Mouse (Mus musculus) heart, embryonic 13.5 days (tissue): ENCODE measurements around the gene Msi2. TPM values are rescaled to one million over a fixed set of nuclear protein-coding genes. Genes with fewer than 3 reads are reported as not detected.
A peak's percentile ranks its signal among the peaks of the same experiment; 100 is the strongest.

ENCODE experiments used
- ATAC-seq: fragments of 200-750 bp; cut with Nextera tagmentation; 2 replicates; pipeline ENCODE4 v1.8.0; 2017; ENCODE audit warnings: moderate TSS enrichment; ENCODE audit not compliant: insufficient number of reproducible peaks, low FRiP score, low TSS enrichment; ENCODE audit errors: extremely low read depth
- H3K27ac ChIP-seq: fragments of 300-500 bp; sonication (generic); replicated peaks from 2 replicates; pipeline ENCODE4 v1.5.1; 2015; ENCODE audit warnings: moderate library complexity, mild to moderate bottlenecking, inconsistent platforms
- H3K27me3 ChIP-seq: fragments of 300-500 bp; sonication (generic); replicated peaks from 2 replicates; pipeline ENCODE4 v1.6.1; 2015; ENCODE audit warnings: mild to moderate bottlenecking, inconsistent platforms
- H3K36me3 ChIP-seq: fragments of 300-500 bp; sonication (generic); 2 replicates; pipeline ENCODE4 v1.6.1; 2015; ENCODE audit warnings: mild to moderate bottlenecking, inconsistent platforms
- H3K4me1 ChIP-seq: fragments of 300-500 bp; sonication (generic); 2 replicates; pipeline ENCODE4 v1.6.1; 2015; ENCODE audit warnings: inconsistent platforms
- H3K4me2 ChIP-seq: fragments of 300-500 bp; sonication (generic); 2 replicates; pipeline ENCODE4 v1.6.1; 2015; ENCODE audit warnings: inconsistent platforms, mild to moderate bottlenecking, moderate library complexity
- H3K4me3 ChIP-seq: fragments of 300-500 bp; sonication (generic); 2 replicates; pipeline ENCODE4 v1.5.1; 2015; ENCODE audit warnings: moderate library complexity, mild to moderate bottlenecking, inconsistent platforms
- H3K9ac ChIP-seq: fragments of 300-500 bp; sonication (generic); 2 replicates; pipeline ENCODE4 v1.6.1; 2015; ENCODE audit warnings: inconsistent platforms, mild to moderate bottlenecking, moderate library complexity
- H3K9me3 ChIP-seq: fragments of 300-500 bp; sonication (generic); 2 replicates; pipeline ENCODE4 v1.6.1; 2016; ENCODE audit warnings: inconsistent platforms
- WGBS: fragments of 180-500 bp; shearing (Covaris S2); methylation state at CpG from one replicate; pipeline ENCODE4 v1.1.7; 2015; ENCODE audit warnings: mixed read lengths; 5-methylcytosine and 5-hydroxymethylcytosine counted together
- polyA plus RNA-seq: library from polyadenylated mRNA; unstranded; fragments of >200 nt; fragmentation: Nextera tagmentation; extraction: Ambion mirVana; gene quantifications from 2 replicates; pipeline ENCODE4 v1.2.1, GENCODE M21; 2015

Gene Msi2
- polyA plus RNA-seq, 1 experiment from 2014 or later: 16.2 TPM

GRCm38 (mm10) chr11:88670925-88671324, 47.4 kb downstream of the Msi2 start:
- Histone ChIP-seq H3K27me3 (no peaks in the 10 kb centered on the region), H3K9ac (no peak overlapping the region), H3K4me2 (no peak overlapping the region), H3K4me3 (no peak overlapping the region), H3K4me1 (peaks cover 41% of the 10 kb centered on the region), H3K36me3 (peaks cover 94% of the 10 kb centered on the region), H3K27ac (no peak overlapping the region), H3K9me3 (no peaks in the 10 kb centered on the region)
- WGBS: 76% methylated on average over 5 of the region's 5 CpGs
- no peak for ATAC-seq

- ATAC-seq: no peak
- Histone ChIP-seq H3K36me3 (peaks cover 88% of the 10 kb centered on the region), H3K27ac (no peak overlapping the region), H3K4me2 (no peak overlapping the region), H3K9ac (no peak overlapping the region), H3K27me3 (no peaks in the 10 kb centered on the region), H3K4me1 (peaks cover 37% of the 10 kb centered on the region), H3K4me3 (no peak overlapping the region), H3K9me3 (no peaks in the 10 kb centered on the region)
- WGBS: 82% methylated on average over 7 of the region's 7 CpGs
These were observed 49.2 kb downstream of the Msi2 start for GRCm38 (mm10) chr11:88669106-88669505.

- 92% methylated on average over 14 of the region's 14 CpGs for WGBS
- peaks cover 36% of the 10 kb centered on the region for H3K4me1 ChIP-seq
- H3K4me3 ChIP-seq: no peak overlapping the region
- H3K9ac ChIP-seq: no peak overlapping the region
- H3K36me3 ChIP-seq: peaks cover 88% of the 10 kb centered on the region
- no peak overlapping the region for H3K4me2 ChIP-seq
- no peak for ATAC-seq
- H3K9me3 ChIP-seq: no peaks in the 10 kb centered on the region
- H3K27me3 ChIP-seq: no peaks in the 10 kb centered on the region
- H3K27ac ChIP-seq: no peak overlapping the region
These were observed 50.0 kb downstream of the Msi2 start for GRCm38 (mm10) chr11:88668345-88668744.

- no peaks in the 10 kb centered on the region for H3K27me3 ChIP-seq
- WGBS: 87% methylated on average over 15 of the region's 15 CpGs
- no peak overlapping the region for H3K4me3 ChIP-seq
- H3K4me2 ChIP-seq: no peak overlapping the region
- H3K9me3 ChIP-seq: no peaks in the 10 kb centered on the region
- ATAC-seq: no peak
- H3K9ac ChIP-seq: no peak overlapping the region
- peaks cover 51% of the 10 kb centered on the region for H3K4me1 ChIP-seq
- peaks cover 79% of the 10 kb centered on the region for H3K36me3 ChIP-seq
- H3K27ac ChIP-seq: no peak overlapping the region
These were observed 52.5 kb downstream of the Msi2 start for GRCm38 (mm10) chr11:88665799-88666198.

- Histone ChIP-seq H3K4me2 (no peak overlapping the region), H3K9ac (peak overlapping the region; percentile 30; the same call in 1 of the 2 replicates), H3K36me3 (peaks cover 75% of the 10 kb centered on the region), H3K27ac (peak overlapping the region; percentile 58), H3K9me3 (no peaks in the 10 kb centered on the region), H3K4me3 (no peak overlapping the region), H3K27me3 (no peaks in the 10 kb centered on the region), H3K4me1 (peaks cover 60% of the 10 kb centered on the region)
- no peak for ATAC-seq
- 71% methylated on average over 11 of the region's 11 CpGs for WGBS
These were observed 56.7 kb downstream of the Msi2 start for GRCm38 (mm10) chr11:88661444-88662180.

GRCm38 (mm10) chr11:88660404-88660803, 57.9 kb downstream of the Msi2 start:
- Histone ChIP-seq H3K27me3 (no peaks in the 10 kb centered on the region), H3K4me1 (peaks cover 70% of the 10 kb centered on the region), H3K9ac (no peak overlapping the region), H3K27ac (no peak overlapping the region), H3K4me2 (no peak overlapping the region), H3K9me3 (no peaks in the 10 kb centered on the region), H3K4me3 (no peak overlapping the region), H3K36me3 (peaks cover 67% of the 10 kb centered on the region)
- WGBS: 76% methylated on average over 9 of the region's 9 CpGs
- ATAC-seq: no peak

- H3K4me2 ChIP-seq: no peak overlapping the region
- no peak overlapping the region for H3K9ac ChIP-seq
- H3K27me3 ChIP-seq: no peaks in the 10 kb centered on the region
- H3K9me3 ChIP-seq: no peaks in the 10 kb centered on the region
- H3K36me3 ChIP-seq: peaks cover 55% of the 10 kb centered on the region
- ATAC-seq: no peak
- peaks cover 75% of the 10 kb centered on the region for H3K4me1 ChIP-seq
- H3K4me3 ChIP-seq: no peak overlapping the region
- H3K27ac ChIP-seq: no peak overlapping the region
- WGBS: 87% methylated on average over 5 of the region's 5 CpGs
These were observed 59.4 kb downstream of the Msi2 start for GRCm38 (mm10) chr11:88658926-88659325.

GRCm38 (mm10) chr11:88655786-88656185, 62.5 kb downstream of the Msi2 start:
- no peak for ATAC-seq
- H3K4me3 ChIP-seq: no peak overlapping the region
- H3K27me3 ChIP-seq: no peaks in the 10 kb centered on the region
- no peak overlapping the region for H3K9ac ChIP-seq
- peaks cover 72% of the 10 kb centered on the region for H3K4me1 ChIP-seq
- H3K27ac ChIP-seq: peak overlapping the region; percentile 67
- peaks cover 41% of the 10 kb centered on the region for H3K36me3 ChIP-seq
- 43% methylated on average over 8 of the region's 8 CpGs for WGBS
- no peak overlapping the region for H3K4me2 ChIP-seq
- no peaks in the 10 kb centered on the region for H3K9me3 ChIP-seq

- ATAC-seq: no peak
- Histone ChIP-seq H3K9ac (no peak overlapping the region), H3K36me3 (peaks cover 35% of the 10 kb centered on the region), H3K4me3 (no peak overlapping the region), H3K9me3 (no peaks in the 10 kb centered on the region), H3K27me3 (no peaks in the 10 kb centered on the region), H3K4me2 (peak overlapping the region; percentile 35; the same call in 1 of the 2 replicates), H3K4me1 (peaks cover 75% of the 10 kb centered on the region), H3K27ac (peak overlapping the region; percentile 67)
- WGBS: 66% methylated on average over 3 of the region's 3 CpGs
These were observed 63.1 kb downstream of the Msi2 start for GRCm38 (mm10) chr11:88655214-88655566.

GRCm38 (mm10) chr11:88654391-88655213, 63.7 kb downstream of the Msi2 start:
- Histone ChIP-seq H3K4me3 (no peak overlapping the region), H3K9me3 (no peaks in the 10 kb centered on the region), H3K9ac (no peak overlapping the region), H3K4me2 (peak overlapping the region; percentile 35), H3K27ac (peak overlapping the region; percentile 67), H3K27me3 (no peaks in the 10 kb centered on the region), H3K36me3 (peaks cover 30% of the 10 kb centered on the region), H3K4me1 (peaks cover 79% of the 10 kb centered on the region)
- ATAC-seq: no peak
- WGBS: 51% methylated on average over 18 of the region's 18 CpGs

- peaks cover 92% of the 10 kb centered on the region for H3K4me1 ChIP-seq
- H3K9me3 ChIP-seq: no peaks in the 10 kb centered on the region
- WGBS: 42% methylated on average over 4 of the region's 4 CpGs
- no peak overlapping the region; the same call in 1 of the 2 replicates for H3K9ac ChIP-seq
- no peak overlapping the region for H3K4me2 ChIP-seq
- H3K36me3 ChIP-seq: peaks cover 18% of the 10 kb centered on the region
- peak overlapping the region; percentile 29; the same call in 1 of the 2 replicates for H3K27ac ChIP-seq
- H3K27me3 ChIP-seq: no peaks in the 10 kb centered on the region
- no peak overlapping the region for H3K4me3 ChIP-seq
- no peak for ATAC-seq
These were observed 68.0 kb downstream of the Msi2 start for GRCm38 (mm10) chr11:88650275-88650674.
